Mouse (Mus musculus) right cerebral cortex, postnatal 4 days (tissue): Measurements from ENCODE around the gene Asb15.

Source experiments
- DNase-seq: peaks from one replicate; pipeline ENCODE4 v3.0.0-alpha.2; 2022

Asb15 gene

DNA sequence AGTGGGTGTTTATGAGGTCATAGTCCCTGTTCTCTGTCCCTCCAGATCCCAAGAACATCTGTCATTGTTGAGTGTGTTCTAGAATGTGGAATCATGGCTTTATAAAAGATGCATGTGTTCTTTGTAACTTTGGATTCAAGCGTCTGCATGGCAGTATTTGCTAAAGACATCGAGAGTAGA is at the start of gene Asb15:
Gene Asb15, plus strand, starts transcription at position 81 of the 180 bp plus-strand sequence.
- DNase-seq = no peak

GRCm38 (mm10) chr6:24486530-24486929 is 41.4 kb upstream of the Asb15 start:
- DNase-seq = no peak

DNA sequence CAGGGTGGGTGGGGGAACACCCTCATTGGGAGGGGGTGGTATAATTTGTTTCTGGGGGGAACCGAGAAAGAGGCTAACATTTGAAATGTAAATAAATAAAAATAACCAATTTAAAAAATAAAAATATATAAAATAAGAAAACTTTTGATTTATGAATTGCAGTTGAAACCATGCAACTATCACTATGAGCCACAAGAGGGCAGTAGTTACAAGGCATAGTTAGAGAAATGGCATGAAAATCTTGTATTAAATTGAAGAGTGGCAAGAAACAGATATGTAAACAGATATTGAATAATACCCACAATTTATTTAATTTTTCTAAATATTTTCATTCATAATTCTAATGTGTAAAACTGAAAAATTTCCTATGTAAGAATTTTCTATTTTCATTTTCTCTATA is 37.6 kb upstream of the Asb15 start:
- no peak for DNase-seq

GRCm38 (mm10) chr6:24504141-24504540 is 23.8 kb upstream of the Asb15 start:
- no peak for DNase-seq

DNA sequence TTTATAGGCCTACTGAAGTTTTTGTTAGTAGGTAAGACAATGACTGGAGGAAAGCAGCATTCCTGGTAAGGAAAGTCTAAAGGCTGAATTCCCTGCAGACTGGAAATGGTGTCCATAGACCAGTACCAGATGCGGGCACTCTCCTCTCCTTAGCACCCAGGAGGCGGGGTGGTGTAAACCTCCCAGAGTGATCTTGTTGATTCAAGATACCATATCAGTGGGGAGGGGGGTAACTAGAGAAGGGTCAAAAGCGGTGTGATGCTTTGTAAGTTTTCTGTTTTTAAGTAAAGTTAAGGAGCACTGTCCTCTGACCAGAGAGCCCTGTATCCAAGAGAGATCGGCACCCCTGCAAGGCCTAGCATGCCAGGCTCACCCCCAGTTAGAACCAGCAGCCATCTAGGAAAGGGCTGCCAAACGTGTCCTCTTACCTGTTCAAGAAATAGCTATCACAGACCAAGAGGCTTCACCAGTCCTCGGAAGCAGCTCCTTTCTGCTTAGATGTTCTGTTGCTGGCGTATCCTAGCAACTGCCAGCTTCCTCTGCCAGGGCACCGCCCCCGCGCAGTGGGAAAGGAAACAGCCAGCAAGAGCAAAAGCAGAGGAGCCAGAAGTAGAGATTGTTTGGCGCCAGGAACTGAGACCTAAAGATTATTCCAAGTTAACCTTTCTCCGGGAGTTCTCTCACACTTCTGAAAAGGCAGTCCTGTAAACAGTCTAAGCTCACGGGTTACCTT is 13.2 kb upstream of the Asb15 start, which contains the start of gene Iqub:
Gene Iqub, minus strand, starts transcription at position 516 of the 733 bp plus-strand sequence.
- peak; percentile 71 for DNase-seq

DNA sequence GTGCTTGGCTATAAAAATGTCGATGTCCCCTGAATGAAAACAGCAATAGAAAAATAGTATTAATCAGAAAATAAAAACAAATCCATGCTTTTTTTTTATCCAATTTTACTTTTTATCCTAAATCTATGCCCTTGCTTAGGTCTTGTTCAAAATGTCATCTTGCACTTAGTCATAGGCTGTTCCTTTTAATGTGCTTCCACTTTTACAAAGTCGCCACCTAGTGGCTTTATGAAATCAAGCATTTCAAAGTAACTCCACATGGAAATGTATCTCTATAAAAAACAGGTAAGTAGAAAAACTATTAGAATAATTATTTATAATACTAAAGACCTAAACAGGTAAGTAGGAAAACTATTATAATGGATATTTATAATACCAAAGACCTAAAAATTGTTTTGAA is 11.7 kb upstream of the Asb15 start:
- no peak for DNase-seq

DNA sequence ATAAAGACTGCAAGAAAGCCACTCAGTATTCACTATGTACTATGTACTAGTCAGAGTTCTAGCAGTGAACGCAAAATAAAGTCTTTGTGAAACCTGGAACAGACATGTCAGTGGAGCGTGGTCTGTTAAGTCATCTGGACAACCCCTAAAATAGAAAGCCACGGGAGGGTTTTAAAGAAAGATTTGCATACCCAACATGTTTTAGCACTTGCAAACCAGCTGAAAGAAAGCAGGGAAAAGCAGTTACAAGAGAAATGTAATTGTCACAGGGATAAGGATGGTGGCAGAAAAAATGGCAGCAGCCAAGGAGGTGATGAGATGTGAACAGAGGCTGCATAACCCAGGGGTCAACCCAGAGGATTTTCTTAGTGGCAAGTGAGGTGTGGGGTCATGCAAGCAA is 2.2 kb upstream of the Asb15 start:
- no peak for DNase-seq

DNA sequence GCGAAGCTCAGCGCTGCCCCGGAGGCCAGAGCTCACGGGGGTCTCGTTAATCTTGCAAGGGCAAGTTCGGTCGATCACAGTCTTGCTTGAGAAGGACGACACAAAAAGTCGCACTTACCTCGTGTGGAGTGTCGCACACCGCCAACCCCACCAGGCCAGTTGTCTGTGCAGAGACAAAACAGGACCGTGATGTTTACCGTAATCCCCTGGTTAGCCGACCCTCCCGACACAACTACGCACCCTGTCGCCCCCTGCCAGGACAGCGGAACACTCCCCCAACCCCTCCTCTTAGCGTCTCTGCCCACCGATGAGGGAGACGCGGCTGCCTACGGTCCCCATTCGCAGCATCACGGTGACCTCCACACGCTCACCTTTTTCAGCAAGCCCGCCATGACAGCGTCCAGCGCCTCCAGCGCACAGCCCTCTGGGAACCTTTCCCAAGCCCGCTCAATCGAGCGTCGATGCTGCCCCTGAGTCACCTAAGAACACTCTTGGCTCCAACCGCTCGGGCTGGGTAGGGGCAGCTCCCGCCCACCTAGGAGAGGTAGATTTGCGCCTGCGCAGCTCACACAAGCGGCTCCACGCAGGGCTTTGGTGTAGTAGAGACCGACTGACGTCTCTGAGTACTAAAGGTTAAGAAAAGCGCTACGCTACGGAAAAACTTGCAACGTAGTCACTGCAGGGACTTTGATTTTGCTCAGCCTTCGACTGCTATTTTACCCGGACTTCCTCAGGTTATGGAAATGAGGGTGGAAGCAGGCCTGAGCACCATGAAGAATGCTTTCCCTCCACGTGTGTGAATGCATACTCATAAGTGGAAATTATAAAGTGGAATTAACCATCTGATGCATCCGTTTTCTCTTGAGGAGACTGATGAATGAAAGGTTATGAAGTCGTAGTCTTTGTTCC is 535 bp upstream of the Asb15 start, which contains the start of gene Ndufa5:
Gene Ndufa5, minus strand, starts transcription at position 859 of the 909 bp plus-strand sequence.
- peak; percentile 87 for DNase-seq

DNA sequence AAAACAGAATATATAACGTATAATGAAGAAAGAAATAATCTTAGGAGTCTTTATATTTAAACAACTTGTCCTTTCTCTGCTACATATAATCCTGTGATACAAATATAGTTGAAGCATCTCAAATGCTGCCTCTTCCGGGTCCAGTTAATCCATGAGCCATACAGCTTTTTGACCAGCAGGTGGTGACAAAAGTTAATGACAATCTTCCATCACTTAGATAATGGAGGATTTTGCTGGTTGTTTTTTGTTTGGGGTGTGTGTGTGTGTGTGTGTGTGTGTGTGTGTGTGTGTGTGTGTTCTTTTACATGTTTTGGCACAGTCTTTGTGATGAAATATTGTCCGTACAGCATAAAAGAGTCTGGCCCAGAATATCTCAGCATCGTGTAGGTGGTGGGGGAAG is 2.2 kb downstream of the Asb15 start:
- peak; percentile 21 for DNase-seq

GRCm38 (mm10) chr6:24530711-24531420 is 2.9 kb downstream of the Asb15 start:
- DNase-seq = no peak

GRCm38 (mm10) chr6:24532804-24533203 is 4.9 kb downstream of the Asb15 start:
- DNase-seq = no peak

- no peak for DNase-seq
Observed at GRCm38 (mm10) chr6:24538435-24538834, 10.5 kb downstream of the Asb15 start.

DNA sequence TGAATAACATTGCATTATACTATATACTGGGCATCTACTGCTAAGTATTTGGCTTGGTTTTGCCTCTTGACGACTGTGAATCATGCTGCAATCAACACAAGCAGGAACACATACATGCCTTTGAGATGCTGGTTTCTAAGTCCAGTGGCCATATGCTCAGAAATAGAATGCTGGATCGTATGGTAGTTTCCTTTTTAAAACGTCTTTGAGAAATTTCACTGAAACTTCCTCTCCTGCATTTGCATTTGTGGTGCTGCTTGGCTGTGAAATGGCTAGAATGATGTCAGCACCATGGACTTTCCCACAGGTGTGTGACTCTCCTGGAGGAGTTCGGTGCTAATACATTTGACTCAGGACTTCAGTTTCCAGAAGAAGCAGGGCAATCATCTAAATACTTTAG is 12.2 kb downstream of the Asb15 start:
- no peak for DNase-seq

- DNase-seq = no peak
Observed at GRCm38 (mm10) chr6:24542393-24542792, 14.4 kb downstream of the Asb15 start.

DNA sequence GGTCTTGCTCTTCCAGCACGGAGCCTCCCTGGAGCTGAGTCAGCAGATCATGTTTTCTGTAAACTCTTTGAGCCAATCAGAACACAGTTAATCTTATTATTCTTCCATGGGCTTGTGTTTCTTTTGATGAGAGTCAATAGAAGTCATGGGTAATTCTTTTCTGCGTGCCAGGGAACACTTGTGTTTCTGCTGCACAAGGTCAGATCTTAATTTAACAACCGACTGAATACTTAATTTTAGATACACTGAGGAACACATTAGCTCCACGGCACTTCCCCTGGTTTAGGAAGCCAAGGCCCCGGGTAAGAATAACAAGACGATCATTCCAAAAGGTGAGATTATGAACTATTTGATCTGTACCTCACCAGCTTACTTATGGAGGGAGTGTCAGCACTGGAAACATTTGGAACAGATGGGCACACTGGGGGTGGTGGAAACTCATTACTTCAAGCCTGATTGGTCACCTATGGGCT is 15.2 kb downstream of the Asb15 start:
- no peak for DNase-seq

- DNase-seq = no peak
Observed at GRCm38 (mm10) chr6:24546716-24547420, 18.9 kb downstream of the Asb15 start.

DNA sequence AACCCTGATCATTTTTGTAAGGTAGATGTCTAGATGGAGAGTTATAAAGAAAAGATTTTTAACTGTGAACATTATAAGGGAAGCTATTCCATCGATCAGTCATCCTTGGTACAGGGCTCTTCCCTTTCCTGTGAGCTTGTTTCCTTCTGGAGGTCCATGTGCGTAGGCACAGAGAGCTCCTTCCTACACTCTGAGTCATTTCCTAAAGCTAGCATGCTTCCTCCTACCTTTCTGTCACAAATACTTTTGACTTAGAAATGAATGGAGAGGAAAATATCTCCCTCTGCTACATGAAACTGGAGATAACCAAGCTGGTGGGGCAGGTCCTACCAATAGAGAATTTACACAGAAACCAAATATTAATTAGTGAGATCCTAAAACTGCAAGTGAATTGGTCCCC is 21.9 kb downstream of the Asb15 start:
- no peak for DNase-seq

GRCm38 (mm10) chr6:24552046-24552445 is 24.1 kb downstream of the Asb15 start:
- DNase-seq = no peak

DNA sequence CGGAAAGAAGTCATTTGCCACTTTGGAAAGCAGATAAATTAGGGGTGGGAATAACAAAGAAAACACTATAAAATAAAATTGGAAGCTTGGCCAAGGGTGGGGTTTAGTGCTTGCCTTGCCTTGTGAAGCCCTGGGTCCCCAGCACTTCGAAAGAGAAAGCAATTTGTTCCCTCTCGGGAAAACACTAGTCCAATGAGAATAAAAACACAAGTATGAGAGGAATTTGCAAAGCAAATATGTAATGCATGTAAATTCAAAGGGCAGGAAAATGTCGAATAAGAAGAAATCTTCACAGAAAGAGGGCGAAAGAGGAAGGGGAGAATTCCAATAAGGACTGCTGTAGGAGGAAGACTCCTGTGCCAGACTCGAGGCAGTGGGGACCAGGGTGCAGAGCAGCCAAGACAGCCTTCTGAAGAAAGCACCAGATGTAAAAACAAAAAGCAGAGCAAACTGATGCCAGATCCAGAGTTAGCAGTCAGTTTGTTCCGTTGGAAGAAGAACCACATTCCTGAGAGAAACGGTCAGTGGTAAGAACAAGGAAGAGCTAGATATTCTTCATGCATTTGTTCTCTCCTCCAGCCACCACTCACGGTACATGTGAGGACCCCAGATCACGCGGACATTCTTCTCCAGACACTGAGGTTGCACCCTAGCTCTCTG is 26.6 kb downstream of the Asb15 start:
- no peak for DNase-seq

DNA sequence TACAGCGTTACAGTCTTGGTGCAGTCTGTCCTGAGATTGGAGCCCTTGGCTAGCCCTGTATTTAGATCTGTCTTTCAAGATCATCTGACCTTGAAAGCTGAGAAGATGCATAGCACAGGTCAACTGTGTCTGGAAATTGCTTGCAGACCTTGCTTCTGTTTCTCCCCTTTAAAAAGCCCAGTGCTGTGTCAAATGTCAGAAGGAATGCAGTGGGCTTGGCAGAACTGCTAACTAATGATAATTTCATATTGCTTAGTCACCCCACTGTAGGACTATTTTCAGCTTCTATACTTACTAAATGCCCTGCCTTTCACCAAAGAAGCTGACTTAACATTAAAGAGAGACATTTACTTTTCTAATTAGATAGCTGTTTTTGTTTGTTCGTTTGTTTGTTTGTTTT is 27.5 kb downstream of the Asb15 start:
- DNase-seq = no peak

GRCm38 (mm10) chr6:24564081-24564480 is 36.1 kb downstream of the Asb15 start:
- DNase-seq = no peak

DNA sequence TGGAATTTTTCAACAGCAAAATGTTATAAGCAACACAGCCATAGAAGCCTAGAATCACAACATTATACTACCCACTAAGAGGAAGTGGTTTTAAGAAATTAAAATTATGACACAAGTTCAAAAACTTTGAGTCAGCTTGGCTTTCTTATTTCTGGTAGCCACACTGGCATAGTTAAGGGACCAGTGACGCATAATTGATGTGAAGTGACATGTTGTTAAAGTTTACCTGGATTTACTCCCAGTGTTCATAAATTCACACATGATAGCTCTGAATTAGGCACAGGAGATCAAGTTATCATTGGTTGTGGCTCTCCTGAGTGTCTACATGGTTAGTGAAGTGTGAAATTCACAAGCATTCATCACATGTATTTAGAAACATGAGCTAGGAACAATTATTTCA is 36.9 kb downstream of the Asb15 start:
- no peak for DNase-seq
